Mouse (Mus musculus) forebrain, embryonic 11.5 days (tissue): Measurements from ENCODE around the gene A930004D18Rik. TPM values are rescaled to one million over a fixed set of nuclear protein-coding genes. Genes with fewer than 3 reads are reported as not detected.
A peak's percentile ranks its signal among the peaks of the same experiment; 100 is the strongest.

Experiments used
- ATAC-seq: fragments of 200-750 bp; cut with Nextera tagmentation; replicated peaks from 2 replicates; pipeline ENCODE4 v1.8.0; 2017; ENCODE audit warnings: moderate TSS enrichment; ENCODE audit not compliant: low FRiP score
- DNase-seq: peaks from one replicate; pipeline ENCODE4 v3.0.0-alpha.2; 2017; ENCODE audit warnings: low spot score
- H3K27ac ChIP-seq: fragments of 300-500 bp; sonication (generic); 2 replicates; pipeline ENCODE4 v1.5.1; 2014; ENCODE audit warnings: low read depth, low read length
- H3K27me3 ChIP-seq: fragments of 300-500 bp; sonication (generic); 2 replicates; pipeline ENCODE4 v1.6.1; 2014; ENCODE audit warnings: mild to moderate bottlenecking, low read length, mixed read lengths; ENCODE audit not compliant: control insufficient read depth, insufficient read depth
- H3K36me3 ChIP-seq: fragments of 300-500 bp; sonication (generic); 2 replicates; pipeline ENCODE4 v1.6.1; 2014; ENCODE audit warnings: mild to moderate bottlenecking, low read length, moderate library complexity, mixed read lengths; ENCODE audit not compliant: control insufficient read depth, insufficient read depth
- H3K4me1 ChIP-seq: fragments of 300-500 bp; sonication (generic); replicated peaks from 2 replicates; pipeline ENCODE4 v1.6.1; 2014; ENCODE audit warnings: low read length, mixed read lengths; ENCODE audit not compliant: control insufficient read depth, insufficient read depth
- H3K4me2 ChIP-seq: fragments of 300-500 bp; sonication (generic); 2 replicates; pipeline ENCODE4 v1.6.1; 2014; ENCODE audit warnings: low read depth, mild to moderate bottlenecking, low read length, moderate library complexity, mixed read lengths; ENCODE audit not compliant: severe bottlenecking
- H3K4me3 ChIP-seq: fragments of 300-500 bp; sonication (generic); 2 replicates; pipeline ENCODE4 v1.5.1; 2014; ENCODE audit warnings: low read depth, low read length
- H3K9ac ChIP-seq: fragments of 300-500 bp; sonication (generic); 2 replicates; pipeline ENCODE4 v1.6.1; 2014; ENCODE audit warnings: low read length
- H3K9me3 ChIP-seq: fragments of 300-500 bp; sonication (generic); 2 replicates; pipeline ENCODE4 v1.6.1; 2016; ENCODE audit warnings: low read length, mixed read lengths; ENCODE audit not compliant: control insufficient read depth
- WGBS: fragments of 180-500 bp; shearing (Covaris S2); extraction: QIAGEN DNeasy Blood & Tissue Kit; methylation state at CpG from one replicate; pipeline ENCODE4 v1.1.7; 2014; 5-methylcytosine and 5-hydroxymethylcytosine counted together
- polyA plus RNA-seq: library from polyadenylated mRNA; unstranded; fragments of >200 nt; fragmentation: Nextera tagmentation; extraction: Ambion mirVana; gene quantifications from 2 replicates; pipeline ENCODE4 v1.2.1, GENCODE M21; 2014

A930004D18Rik gene
- polyA plus RNA-seq, 1 experiment from 2014 or later, result 12.2 TPM

DNA sequence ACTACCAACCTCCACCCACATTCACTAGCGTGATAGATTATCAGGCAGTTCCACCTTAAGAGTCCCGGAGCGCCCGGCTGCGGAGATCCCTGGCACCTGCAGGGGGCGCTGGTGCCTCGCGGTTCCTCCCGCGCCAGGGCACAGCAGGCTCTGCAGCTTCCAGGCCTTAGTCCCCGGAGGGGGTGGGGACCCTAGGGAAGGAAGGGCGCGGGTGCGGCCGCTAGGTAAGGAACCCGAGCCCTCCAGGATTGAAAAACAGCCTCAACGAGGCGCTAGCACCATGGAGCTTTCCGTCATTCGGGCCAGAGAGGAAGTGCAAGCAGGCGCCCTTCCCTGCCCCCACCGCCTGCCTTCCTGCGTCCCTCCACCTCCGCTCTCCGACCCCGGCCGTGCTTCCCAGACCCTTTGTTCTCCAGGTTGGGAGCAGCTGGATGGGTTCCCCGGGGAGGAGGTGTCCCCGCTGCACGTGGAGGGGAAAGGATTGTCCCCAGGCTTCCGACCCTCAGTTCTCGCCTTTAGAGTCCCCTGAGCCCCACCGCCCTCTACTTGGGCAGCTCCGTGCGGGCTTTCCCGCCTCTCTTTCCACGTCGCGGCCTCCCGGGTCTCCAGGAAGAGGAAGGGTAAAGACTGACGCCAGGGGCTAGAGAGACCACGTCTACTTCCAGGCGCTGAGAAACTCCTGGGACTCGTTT, 9.9 kb downstream of the A930004D18Rik start:
- H3K27ac ChIP-seq, result peak overlapping the region; percentile 100
- DNase-seq, result peak; percentile 98
- H3K9ac ChIP-seq, result peak overlapping the region; percentile 99
- no peaks in the 10 kb centered on the region for H3K9me3 ChIP-seq
- peak overlapping the region; percentile 64 for H3K4me3 ChIP-seq
- no peaks in the 10 kb centered on the region for H3K27me3 ChIP-seq
- no peaks in the 10 kb centered on the region for H3K36me3 ChIP-seq
- H3K4me2 ChIP-seq, result peak overlapping the region; percentile 93
- WGBS, result under 1% methylated on average over 44 of the region's 44 CpGs
- peak; percentile 86 for ATAC-seq
- peaks cover 13% of the 10 kb centered on the region; the same call in 1 of the 2 replicates for H3K4me1 ChIP-seq

DNA sequence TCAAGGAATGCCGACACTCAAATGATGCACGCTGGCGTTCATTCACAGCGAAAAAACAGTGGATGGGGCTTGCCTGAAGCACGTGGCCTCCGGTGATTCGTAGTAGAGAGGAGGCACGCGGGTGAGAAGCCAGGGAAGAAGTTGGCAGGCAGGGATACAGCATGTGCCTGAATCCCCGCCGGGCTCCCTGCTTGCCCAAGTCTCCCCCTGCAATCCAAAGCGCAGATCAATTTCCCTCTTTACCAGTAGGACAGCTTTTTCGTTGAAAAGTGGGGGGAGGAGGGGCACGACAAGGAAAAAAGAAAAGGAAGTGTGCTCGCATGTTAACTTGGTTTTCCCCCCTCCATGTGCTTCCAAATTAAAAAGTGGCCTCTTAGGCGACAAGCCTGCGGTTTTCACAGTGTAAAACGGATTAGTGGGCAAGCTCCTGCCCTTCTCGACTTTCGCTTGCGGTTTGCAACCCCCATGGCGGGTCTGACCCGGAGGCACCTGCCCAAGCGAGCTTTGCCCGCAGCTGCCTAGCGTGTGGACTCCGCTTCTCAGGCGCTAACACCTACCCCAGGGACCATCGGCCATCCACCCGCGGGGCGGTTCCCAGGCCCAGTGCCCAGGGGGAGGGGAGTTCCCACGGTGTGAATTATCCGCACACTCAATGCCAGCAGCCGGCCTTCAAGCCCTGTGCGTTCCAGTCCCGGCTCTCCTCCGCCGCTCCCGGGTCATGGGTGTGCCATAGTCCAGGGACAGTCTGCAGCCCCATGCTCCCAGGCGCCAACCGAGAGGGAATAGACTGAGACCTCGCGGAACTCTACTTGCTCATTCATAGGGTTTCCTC, 11.2 kb downstream of the A930004D18Rik start:
- ATAC-seq (peak; percentile 19), DNase-seq (peak; percentile 87)
- WGBS, result under 1% methylated on average over 44 of the region's 44 CpGs
- H3K4me3 ChIP-seq, result peak overlapping the region; percentile 64
- no peaks in the 10 kb centered on the region for H3K36me3 ChIP-seq
- no peaks in the 10 kb centered on the region for H3K27me3 ChIP-seq
- no peaks in the 10 kb centered on the region for H3K9me3 ChIP-seq
- peak overlapping the region; percentile 93 for H3K4me2 ChIP-seq
- peak overlapping the region; percentile 100 for H3K27ac ChIP-seq
- H3K9ac ChIP-seq, result peak overlapping the region; percentile 99
- H3K4me1 ChIP-seq, result peaks cover 4% of the 10 kb centered on the region; the same call in 1 of the 2 replicates

DNA sequence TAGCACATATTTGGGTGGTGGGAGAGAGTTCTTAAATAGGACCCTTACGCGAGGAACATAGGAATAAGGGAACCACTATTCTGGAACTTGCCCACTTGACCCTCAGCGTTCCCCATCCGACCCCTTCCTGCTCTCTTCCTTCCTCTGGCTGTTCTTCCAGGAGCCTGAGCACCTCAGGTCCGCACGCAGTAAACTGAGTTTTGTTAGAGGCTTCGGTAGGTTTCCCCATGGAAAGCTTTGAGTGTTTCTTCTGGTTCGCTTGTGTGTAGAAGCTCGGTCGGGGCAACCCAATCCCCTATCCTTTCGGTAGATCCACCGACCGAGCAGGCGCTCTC, 11.8 kb downstream of the A930004D18Rik start:
- no peaks in the 10 kb centered on the region for H3K9me3 ChIP-seq

DNA sequence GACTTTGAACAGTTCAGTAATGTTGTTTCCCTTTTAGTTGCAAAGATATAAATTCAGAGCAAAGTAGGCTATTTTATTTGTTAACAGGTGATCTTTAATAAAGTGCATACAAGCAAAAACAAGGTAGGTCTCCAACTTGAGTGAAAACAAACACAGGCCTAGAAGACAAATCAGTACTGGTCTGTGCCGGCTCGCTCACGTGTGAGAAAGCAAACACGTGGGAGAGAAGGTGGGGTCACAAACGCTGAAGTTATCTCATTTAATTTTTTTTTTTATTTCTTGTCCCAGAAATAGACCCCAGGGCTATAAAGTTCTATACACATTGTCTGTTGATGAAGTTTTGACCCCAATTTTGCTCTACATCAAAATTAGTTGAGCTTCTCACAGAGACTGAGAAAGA, 12.4 kb downstream of the A930004D18Rik start:
- peak overlapping the region; percentile 99 for H3K9ac ChIP-seq
- no peak for DNase-seq

More for the DNA sequence above, 11.8 kb downstream of the A930004D18Rik start:
- Histone ChIP-seq H3K27ac (peak overlapping the region; percentile 100), H3K27me3 (no peaks in the 10 kb centered on the region), H3K4me3 (peak overlapping the region; percentile 64), H3K36me3 (no peaks in the 10 kb centered on the region), H3K9ac (peak overlapping the region; percentile 99), H3K4me1 (peaks cover 1% of the 10 kb centered on the region; the same call in 1 of the 2 replicates), H3K4me2 (peak overlapping the region; percentile 93)
- DNase-seq (no peak), ATAC-seq (no peak)
- WGBS, result 1% methylated on average over 14 of the region's 14 CpGs

DNA sequence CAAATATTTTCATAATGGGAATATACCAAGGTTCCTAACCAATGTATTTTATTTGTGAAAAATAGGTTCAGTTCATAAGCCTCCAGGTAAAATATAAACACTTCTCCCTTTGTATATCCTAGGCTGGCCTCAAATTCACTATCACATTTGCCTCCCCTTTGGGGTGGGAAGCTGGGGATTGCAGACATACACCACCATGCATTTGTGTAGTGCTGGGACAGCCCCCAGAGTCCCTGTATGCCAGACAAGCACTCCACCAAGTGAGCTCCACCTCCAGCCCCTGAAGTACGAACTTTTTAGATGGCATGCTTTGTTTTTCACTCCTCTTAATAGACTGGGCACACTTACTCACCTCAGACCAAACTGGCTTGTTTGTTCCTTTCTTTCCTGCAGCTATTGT, 14.7 kb downstream of the A930004D18Rik start:
- Histone ChIP-seq H3K9ac (no peak overlapping the region), H3K4me1 (peaks cover 1% of the 10 kb centered on the region; the same call in 1 of the 2 replicates), H3K4me3 (no peak overlapping the region), H3K27ac (no peak overlapping the region), H3K4me2 (no peak overlapping the region), H3K9me3 (no peaks in the 10 kb centered on the region), H3K36me3 (no peaks in the 10 kb centered on the region), H3K27me3 (no peaks in the 10 kb centered on the region)
- ATAC-seq, result no peak
- WGBS, result 57% methylated on average over 1 of the region's 1 CpGs
- DNase-seq, result no peak

More for the DNA sequence above, 12.4 kb downstream of the A930004D18Rik start:
- H3K9me3 ChIP-seq, result no peaks in the 10 kb centered on the region
- H3K4me3 ChIP-seq, result peak overlapping the region; percentile 64
- ATAC-seq, result no peak
- 20% methylated on average over 5 of the region's 5 CpGs for whole genome bisulfite sequencing
- H3K4me1 ChIP-seq, result peaks cover 1% of the 10 kb centered on the region; the same call in 1 of the 2 replicates
- H3K27me3 ChIP-seq, result no peaks in the 10 kb centered on the region
- H3K27ac ChIP-seq, result peak overlapping the region; percentile 100; the same call in 1 of the 2 replicates
- H3K4me2 ChIP-seq, result peak overlapping the region; percentile 93; the same call in 1 of the 2 replicates
- H3K36me3 ChIP-seq, result no peaks in the 10 kb centered on the region

DNA sequence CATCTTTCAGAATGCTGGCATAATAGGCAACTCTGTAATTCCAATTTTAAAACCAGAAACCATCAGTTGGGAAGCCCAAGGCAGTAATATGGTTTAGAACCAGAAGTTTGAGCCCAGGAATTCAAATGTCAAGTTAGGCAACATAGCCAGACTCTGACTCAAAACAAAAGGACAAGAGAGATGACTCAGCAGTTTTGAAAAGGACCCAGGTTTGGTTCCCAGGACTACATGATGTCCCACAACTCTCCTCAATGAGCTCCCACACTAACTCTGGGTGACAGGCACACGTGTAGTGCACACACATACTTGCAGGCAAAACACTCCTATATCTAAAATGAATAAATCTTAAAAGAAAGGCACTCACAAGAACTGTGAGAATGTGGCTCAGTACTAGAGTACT, 18.4 kb downstream of the A930004D18Rik start:
- no peaks in the 10 kb centered on the region; the same call in 1 of the 2 replicates for H3K4me1 ChIP-seq
- no peak overlapping the region for H3K4me3 ChIP-seq
- no peaks in the 10 kb centered on the region for H3K36me3 ChIP-seq
- no peak overlapping the region for H3K27ac ChIP-seq
- ATAC-seq (no peak), DNase-seq (no peak)
- WGBS, result 88% methylated on average over 1 of the region's 1 CpGs
- no peaks in the 10 kb centered on the region for H3K27me3 ChIP-seq
- H3K9me3 ChIP-seq, result no peaks in the 10 kb centered on the region
- H3K4me2 ChIP-seq, result no peak overlapping the region
- no peak overlapping the region for H3K9ac ChIP-seq

DNA sequence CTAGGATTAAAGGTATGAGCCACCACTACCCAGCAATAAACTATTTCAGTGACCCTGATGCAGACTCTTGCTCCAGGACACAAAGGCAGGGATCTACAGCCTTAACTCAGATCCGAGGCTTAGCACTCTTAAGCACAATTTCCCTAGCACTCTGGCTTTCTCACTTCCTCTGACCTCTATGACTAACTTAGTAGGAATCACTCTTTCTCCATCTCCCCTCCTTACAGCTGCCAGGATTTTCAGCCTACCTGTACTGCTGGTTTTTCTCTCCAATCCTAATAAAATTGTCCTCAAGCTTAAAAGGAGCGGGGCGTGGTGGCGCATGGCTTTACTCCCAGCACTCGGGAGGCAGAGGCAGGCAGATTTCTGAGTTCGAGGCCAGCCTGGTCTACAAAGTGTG, 20.2 kb downstream of the A930004D18Rik start:
- WGBS, result 91% methylated on average over 6 of the region's 6 CpGs
- DNase-seq, result no peak

DNA sequence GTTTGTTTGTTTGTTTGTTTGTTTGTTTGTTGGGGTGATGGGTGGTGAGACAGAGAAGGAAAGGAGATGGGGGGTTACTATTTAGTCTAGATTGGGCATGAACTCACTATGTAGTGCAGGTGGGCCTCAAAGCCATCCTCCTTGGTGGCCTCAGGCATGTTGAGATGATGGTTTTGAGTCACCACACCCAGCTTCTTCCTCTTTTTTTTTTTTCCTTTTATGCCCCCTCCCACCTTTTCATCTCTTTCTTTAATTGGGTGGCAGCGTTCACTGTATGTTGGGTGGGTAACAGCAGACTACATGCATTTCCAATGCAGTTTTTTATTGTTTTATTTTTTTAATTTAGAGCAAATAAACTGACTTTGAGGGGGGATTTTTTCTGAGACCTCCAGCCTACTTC, 20.9 kb downstream of the A930004D18Rik start:
- Histone ChIP-seq H3K9ac (no peak overlapping the region), H3K27me3 (no peaks in the 10 kb centered on the region), H3K4me2 (no peak overlapping the region), H3K4me1 (no peaks in the 10 kb centered on the region), H3K9me3 (no peaks in the 10 kb centered on the region), H3K4me3 (no peak overlapping the region), H3K36me3 (no peaks in the 10 kb centered on the region), H3K27ac (no peak overlapping the region)
- ATAC-seq (no peak), DNase-seq (no peak)
- WGBS, result 91% methylated on average over 1 of the region's 1 CpGs

More for the DNA sequence above, 20.2 kb downstream of the A930004D18Rik start:
- Histone ChIP-seq H3K4me1 (no peaks in the 10 kb centered on the region), H3K4me3 (no peak overlapping the region), H3K9me3 (no peaks in the 10 kb centered on the region), H3K27me3 (no peaks in the 10 kb centered on the region), H3K36me3 (no peaks in the 10 kb centered on the region), H3K27ac (no peak overlapping the region), H3K9ac (no peak overlapping the region), H3K4me2 (no peak overlapping the region)
- no peak for ATAC-seq
